Mouse (Mus musculus) ES-E14 (cell line): ENCODE measurements at regions not wholly inside any gene's neighbourhood (a gene's known extent, or its start where the extent isn't known, plus 50 kb on each side); places are given as distances from the start of the nearest gene placed in this dataset.

Experiments
- DNase-seq: peaks from one replicate; pipeline ENCODE4 v3.0.0-alpha.2; 2013; ENCODE audit warnings: low read depth, low spot score
- H3K27ac ChIP-seq: 2 replicates; pipeline ENCODE4 v1.5.1; 2012; ENCODE audit warnings: low read depth, mild to moderate bottlenecking, low read length, moderate library complexity, mixed read lengths; ENCODE audit not compliant: poor library complexity, insufficient read depth, severe bottlenecking
- H3K36me3 ChIP-seq: 2 replicates; pipeline ENCODE4 v1.6.1; 2012; ENCODE audit warnings: mild to moderate bottlenecking, low read length, moderate library complexity, mixed read lengths; ENCODE audit not compliant: control insufficient read depth, poor library complexity, insufficient read depth, severe bottlenecking
- H3K4me1 ChIP-seq, 2 experiments: fragments of 150-350 bp in 1 of 2; sonication (generic) in 1 of 2; 2 replicates each; pipeline ENCODE4 v1.6.1; 2012; ENCODE audit warnings: low read length in 2 of 2, mild to moderate bottlenecking in 1 of 2, mixed read lengths in 1 of 2; ENCODE audit not compliant: control insufficient read depth in 2 of 2, insufficient read depth in 2 of 2, poor library complexity in 1 of 2
- H3K4me3 ChIP-seq, 2 experiments: fragments of 150-350 bp in 1 of 2; sonication (generic) in 1 of 2; 2 replicates each; pipeline ENCODE4 v1.5.1; 2012; ENCODE audit warnings: low read length in 2 of 2, low read depth in 1 of 2, mild to moderate bottlenecking in 1 of 2, mixed read lengths in 1 of 2; ENCODE audit not compliant: insufficient read depth in 1 of 2, poor library complexity in 1 of 2, severe bottlenecking in 1 of 2
- H3K9ac ChIP-seq: 2 replicates; pipeline ENCODE4 v1.6.1; 2012; ENCODE audit warnings: low read depth, mild to moderate bottlenecking, low read length, mixed read lengths; ENCODE audit not compliant: poor library complexity, insufficient read depth, severe bottlenecking
- H3K9me3 ChIP-seq: fragments of 150-350 bp; sonication (generic); 2 replicates; pipeline ENCODE4 v1.6.1; 2012; ENCODE audit warnings: low read depth, mild to moderate bottlenecking, low read length; ENCODE audit not compliant: control insufficient read depth, insufficient read depth
- CHD2 ChIP-seq: IDR thresholded peaks from 2 replicates; pipeline ENCODE4 v1.6.1; 2014; ENCODE audit warnings: mild to moderate bottlenecking, low read depth, low read length, inconsistent platforms
- HCFC1 ChIP-seq: IDR thresholded peaks from 2 replicates; pipeline ENCODE4 v1.6.1; 2012; ENCODE audit warnings: low read length, inconsistent platforms, borderline replicate concordance; ENCODE audit not compliant: insufficient read depth
- MAFK ChIP-seq: IDR thresholded peaks from 2 replicates; pipeline ENCODE4 v1.6.1; 2014; ENCODE audit warnings: mild to moderate bottlenecking, low read depth, low read length, inconsistent platforms; ENCODE audit not compliant: insufficient read depth
- ZC3H11A ChIP-seq: IDR thresholded peaks from 2 replicates; pipeline ENCODE4 v1.6.1; 2012; ENCODE audit warnings: low read depth, mild to moderate bottlenecking, inconsistent platforms, low read length, borderline replicate concordance
- ZNF384 ChIP-seq: IDR thresholded peaks from 2 replicates; pipeline ENCODE4 v1.6.1; 2012; ENCODE audit warnings: low read depth, low read length, inconsistent platforms
- in situ Hi-C, 2 experiments: fragments of 600-800 bp; cut with MboI; formaldehyde crosslinking; loops; one replicate each; pipeline ENCODE4 v1.15.1; 2025; ENCODE audit warnings: low sequenced_read_pairs in 2 of 2, inconsistent platforms in 1 of 2; ENCODE audit not compliant: unreplicated experiment in 2 of 2

- DNase-seq, result no peak
- H3K4me3 ChIP-seq, result no peak overlapping the region
- no peaks in the 10 kb centered on the region for H3K4me1 ChIP-seq
- H3K9ac ChIP-seq, result no peak overlapping the region
- no peak overlapping the region for H3K27ac ChIP-seq
- TF ChIP-seq CHD2, result no peak
- no peak for TF ChIP-seq MAFK
- no peak for TF ChIP-seq ZC3H11A
- TF ChIP-seq ZNF384, result no peak
- TF ChIP-seq HCFC1, result no peak
- in situ Hi-C loops, result no loop called here
- H3K36me3 ChIP-seq, result no peaks in the 10 kb centered on the region
- no peaks in the 10 kb centered on the region for H3K9me3 ChIP-seq
Observed at GRCm38 (mm10) chr16:25622651-25623050, 60.9 kb upstream of the Trp63 start.

GRCm38 (mm10) chr16:25623986-25624623, 59.5 kb upstream of the Trp63 start:
- DNase-seq, result no peak
- no peaks in the 10 kb centered on the region for H3K9me3 ChIP-seq
- no peak overlapping the region for H3K27ac ChIP-seq
- no peaks in the 10 kb centered on the region for H3K36me3 ChIP-seq
- H3K4me1 ChIP-seq, result no peaks in the 10 kb centered on the region
- H3K9ac ChIP-seq, result no peak overlapping the region
- TF ChIP-seq ZC3H11A, result no peak
- TF ChIP-seq HCFC1, result no peak
- no peak for TF ChIP-seq ZNF384
- TF ChIP-seq MAFK, result no peak
- TF ChIP-seq CHD2, result no peak
- H3K4me3 ChIP-seq, result no peak overlapping the region
- in situ Hi-C loops, result no loop called here

GRCm38 (mm10) chr16:25629750-25630149, 53.8 kb upstream of the Trp63 start:
- in situ Hi-C loops, result no loop called here
- no peaks in the 10 kb centered on the region for H3K9me3 ChIP-seq

GRCm38 (mm10) chr16:25631139-25631716, 52.3 kb upstream of the Trp63 start:
- Histone ChIP-seq H3K9me3 (no peaks in the 10 kb centered on the region), H3K4me1 (no peaks in the 10 kb centered on the region), H3K4me3 (no peak overlapping the region), H3K27ac (no peak overlapping the region), H3K9ac (no peak overlapping the region), H3K36me3 (no peaks in the 10 kb centered on the region)
- no peak for DNase-seq
- TF ChIP-seq ZNF384 (no peak), HCFC1 (no peak), ZC3H11A (no peak), CHD2 (no peak), MAFK (no peak)
- in situ Hi-C loops, result no loop called here

More at GRCm38 (mm10) chr16:25629750-25630149, 53.8 kb upstream of the Trp63 start:
- Histone ChIP-seq H3K36me3 (no peaks in the 10 kb centered on the region), H3K4me1 (no peaks in the 10 kb centered on the region), H3K4me3 (no peak overlapping the region), H3K9ac (no peak overlapping the region), H3K27ac (no peak overlapping the region)
- DNase-seq, result no peak
- TF ChIP-seq CHD2 (no peak), ZNF384 (no peak), HCFC1 (no peak), ZC3H11A (no peak), MAFK (no peak)
